Comparison of ENCODE assay signal across 10 mouse cellular contexts in genomic region chr11:101763723-101764122, GRCm38 (mm10). TPM values are rescaled to one million over a fixed set of nuclear protein-coding genes. Genes with fewer than 3 reads are reported as not detected.
DNase-seq lines count a peak whose midpoint lies in the region; ATAC-seq lines count a peak whose summit lies in the region.
"Had no signal": no experiment of that assay in that cellular context is flagged by ENCODE, and none has a peak within 500 bp of the region (broad histone marks: within the 10 kb centered on the region; RNA-seq: fewer than 3 reads in every experiment).

No protein-coding gene starts in this region.

- H3K4me2 ChIP-seq in midbrain, embryonic 11.5 days: no peak overlapping the region
- H3K4me2 ChIP-seq in midbrain, embryonic 16.5 days (ENCODE audit: low read length): no peak overlapping the region
- H3K4me2 ChIP-seq: embryonic facial prominence, embryonic 12.5 days; limb, embryonic 15.5 days had no signal

- H3K4me1 ChIP-seq in midbrain, embryonic 11.5 days (ENCODE audit: control insufficient read depth, insufficient read depth, low read length): no peaks in the 10 kb centered on the region
- H3K4me1 ChIP-seq in midbrain, embryonic 16.5 days (ENCODE audit: control insufficient read depth, insufficient read depth, low read length): no peaks in the 10 kb centered on the region
- H3K4me1 ChIP-seq: embryonic facial prominence, embryonic 12.5 days; limb, embryonic 15.5 days had no signal

- H3K27ac ChIP-seq in midbrain, embryonic 11.5 days (ENCODE audit: low read depth, low read length): no peak overlapping the region
- no peak overlapping the region for H3K27ac ChIP-seq in midbrain, embryonic 16.5 days (ENCODE audit: low read length)
- H3K27ac ChIP-seq: embryonic facial prominence, embryonic 12.5 days; limb, embryonic 15.5 days had no signal

- intact Hi-C loops in gastrocnemius, postnatal 36 days (cut with DNase I): loop anchor here (5.0 kb wide), 1 partner anchor 49 kb away; no protein-coding TSS in a partner anchor

- 64% methylated on average over 7 of the region's 7 CpGs for WGBS in midbrain, embryonic 11.5 days
- 61% methylated on average over 7 of the region's 7 CpGs for WGBS in midbrain, embryonic 16.5 days

- H3K9me3 ChIP-seq in midbrain, embryonic 11.5 days (ENCODE audit: control insufficient read depth, low read length): no peaks in the 10 kb centered on the region
- H3K9me3 ChIP-seq in midbrain, embryonic 16.5 days (replicated peaks; ENCODE audit: control insufficient read depth, low read length, poor library complexity, severe bottlenecking): no peaks in the 10 kb centered on the region
- H3K9me3 ChIP-seq: embryonic facial prominence, embryonic 12.5 days; limb, embryonic 15.5 days had no signal

- no peak overlapping the region for H3K4me3 ChIP-seq in midbrain, embryonic 11.5 days (ENCODE audit: low read depth, low read length)
- no peak overlapping the region for H3K4me3 ChIP-seq in midbrain, embryonic 16.5 days (ENCODE audit: low read depth, low read length)
- H3K4me3 ChIP-seq: embryonic facial prominence, embryonic 12.5 days; limb, embryonic 15.5 days had no signal

- H3K36me3 ChIP-seq in midbrain, embryonic 11.5 days (ENCODE audit: control insufficient read depth, insufficient read depth, low read length): peaks cover 27% of the 10 kb centered on the region
- H3K36me3 ChIP-seq in midbrain, embryonic 16.5 days (ENCODE audit: control insufficient read depth, insufficient read depth, low read length): peaks cover 41% of the 10 kb centered on the region

- DNase-seq in gastrocnemius, adult 18-20 months (ENCODE audit: low spot score): peak; percentile 43
- DNase-seq in gastrocnemius, postnatal 36 days: no peak
- peak; percentile 92 for DNase-seq in midbrain, embryonic 11.5 days (ENCODE audit: low spot score, missing footprints)
- peak; percentile 21 for DNase-seq in c-Kit-negative CD71-positive TER-119-positive erythroid progenitor cells, embryonic 14.5 days (ENCODE audit: low read depth, low spot score)
- peak; percentile 69 for DNase-seq in layer of hippocampus, adult 9-10 months (ENCODE audit: low spot score)
- DNase-seq in spleen, postnatal 10 days (ENCODE audit: low spot score in 2 of 2): no peak
- DNase-seq in adrenal gland, postnatal 36 days: no peak

- no peak overlapping the region for H3K9ac ChIP-seq in midbrain, embryonic 11.5 days (ENCODE audit: low read length)
- H3K9ac ChIP-seq in midbrain, embryonic 16.5 days (ENCODE audit: low read depth, low read length): no peak overlapping the region
- H3K9ac ChIP-seq: embryonic facial prominence, embryonic 12.5 days; limb, embryonic 15.5 days had no signal

- no peak for ATAC-seq in midbrain, embryonic 11.5 days (ENCODE audit: low FRiP score)
- no peak for ATAC-seq in midbrain, embryonic 16.5 days

- no peaks in the 10 kb centered on the region for H3K27me3 ChIP-seq in midbrain, embryonic 11.5 days (ENCODE audit: control insufficient read depth, insufficient read depth, low read length)
- H3K27me3 ChIP-seq in midbrain, embryonic 16.5 days (ENCODE audit: control insufficient read depth, insufficient read depth, low read depth, low read length): no peaks in the 10 kb centered on the region
- H3K27me3 ChIP-seq: embryonic facial prominence, embryonic 12.5 days; limb, embryonic 15.5 days had no signal

RNA-seq across cellular contexts. Expression of gene Etv4, which starts 21.4 kb away (rescaled TPM):
- total RNA-seq in gastrocnemius, adult 18-20 months (2021): 1 to 10 TPM; 2.4 to 2.5 TPM
- total RNA-seq in gastrocnemius, postnatal 36 days (2021): 1 to 10 TPM; 4.9 to 5.1 TPM
- polyA plus RNA-seq in midbrain, embryonic 11.5 days (2014; fragmentation: Nextera tagmentation; extraction: Ambion mirVana): 3.8 and 4.6 TPM in 2 replicates
- 7.5 and 9.8 TPM in 2 replicates for polyA plus RNA-seq in midbrain, embryonic 16.5 days (2015; fragmentation: Nextera tagmentation; extraction: Ambion mirVana)
- 1 to 10 TPM; 1.2 to 3.0 TPM for total RNA-seq in adrenal gland, postnatal 36 days (2021)

RNA-seq across cellular contexts. Expression of gene Dhx8, which starts 31.0 kb away (rescaled TPM):
- 10 to 100 TPM; 13.9 to 14.3 TPM for total RNA-seq in gastrocnemius, adult 18-20 months (2021)
- total RNA-seq in gastrocnemius, postnatal 36 days (2021): 10 to 100 TPM; 11.9 to 13.1 TPM
- 39.2 and 41.1 TPM in 2 replicates for polyA plus RNA-seq in midbrain, embryonic 11.5 days (2014; fragmentation: Nextera tagmentation; extraction: Ambion mirVana)
- polyA plus RNA-seq in midbrain, embryonic 16.5 days (2015; fragmentation: Nextera tagmentation; extraction: Ambion mirVana): 32.0 and 34.3 TPM in 2 replicates
- total RNA-seq in adrenal gland, postnatal 36 days (2021): 10 to 100 TPM; 23.9 to 25.7 TPM

Comparison
In these comparisons a context has a peak if more than half of its experiments do, and no peak if none do; other contexts are left out.
1. DNase-seq: peak in gastrocnemius, adult 18-20 months (single experiment), midbrain, embryonic 11.5 days (single experiment), c-Kit-negative CD71-positive TER-119-positive erythroid progenitor cells, embryonic 14.5 days (single experiment) and layer of hippocampus, adult 9-10 months (single experiment); none in gastrocnemius, postnatal 36 days (0 of 2), spleen, postnatal 10 days (0 of 2) and adrenal gland, postnatal 36 days (0 of 2).